Mouse (Mus musculus) cerebellum, adult 9-11 months (tissue): ENCODE measurements around the gene Dph2.

Experiments used
- DNase-seq: peaks from one replicate; pipeline ENCODE4 v3.0.0; 2022

Dph2 gene

DNA sequence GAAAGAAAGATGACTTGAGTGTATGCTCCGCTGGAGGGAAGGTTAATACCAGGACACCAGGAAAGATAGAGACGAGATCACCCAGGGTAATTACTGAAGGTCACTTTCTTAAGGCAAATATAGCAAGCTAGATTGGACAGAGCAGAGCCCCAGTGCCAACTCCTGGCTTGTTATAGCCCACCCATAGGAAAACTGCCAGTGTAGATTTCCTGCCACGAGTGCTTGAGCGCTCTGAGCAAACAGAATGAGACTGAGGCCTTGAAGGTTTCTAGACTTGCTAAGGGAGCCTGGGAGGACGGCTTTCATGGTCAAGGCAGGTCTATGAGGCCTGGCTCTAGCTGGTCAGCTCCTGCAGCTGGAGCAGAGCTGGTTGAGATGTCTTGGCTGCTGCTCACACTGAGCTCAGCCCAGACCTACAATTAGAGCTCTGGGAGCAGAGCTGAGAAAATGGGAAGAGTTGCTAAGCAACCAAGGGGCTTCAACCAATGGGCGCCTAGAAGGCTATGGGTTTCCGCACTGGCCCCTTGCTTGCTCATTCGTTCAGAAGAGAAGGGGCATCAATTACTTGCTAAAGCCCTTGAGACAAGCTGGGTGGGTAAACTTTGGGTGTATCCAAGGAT, 17.1 kb upstream of the Dph2 start:
- DNase-seq: no peak

- peak; percentile 65 for DNase-seq
Observed at GRCm38 (mm10) chr4:117906196-117906595, 14.4 kb upstream of the Dph2 start.

GRCm38 (mm10) chr4:117904761-117905160, 12.9 kb upstream of the Dph2 start:
- DNase-seq: peak; percentile 67

DNA sequence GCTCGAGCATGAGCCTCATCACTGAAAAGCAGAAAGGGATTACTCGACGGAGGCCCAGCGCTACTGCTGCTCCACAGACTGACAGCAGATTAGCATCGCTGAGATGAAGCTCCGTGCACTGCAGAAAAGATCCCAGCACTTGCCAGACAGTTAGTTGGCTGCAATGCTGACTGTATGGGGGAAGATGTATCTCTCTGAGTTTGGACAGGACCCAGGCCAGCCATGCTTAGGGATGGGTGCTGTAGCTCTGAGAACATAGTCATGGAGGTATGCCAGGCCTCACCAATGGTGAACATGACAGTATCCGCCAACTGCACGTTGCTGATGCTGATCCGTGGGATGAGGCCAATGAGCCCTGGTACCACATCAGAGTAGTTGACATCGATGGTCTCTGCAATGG, 12.3 kb upstream of the Dph2 start:
- DNase-seq: peak; percentile 54

GRCm38 (mm10) chr4:117898111-117898510, 6.3 kb upstream of the Dph2 start:
- DNase-seq: no peak

DNA sequence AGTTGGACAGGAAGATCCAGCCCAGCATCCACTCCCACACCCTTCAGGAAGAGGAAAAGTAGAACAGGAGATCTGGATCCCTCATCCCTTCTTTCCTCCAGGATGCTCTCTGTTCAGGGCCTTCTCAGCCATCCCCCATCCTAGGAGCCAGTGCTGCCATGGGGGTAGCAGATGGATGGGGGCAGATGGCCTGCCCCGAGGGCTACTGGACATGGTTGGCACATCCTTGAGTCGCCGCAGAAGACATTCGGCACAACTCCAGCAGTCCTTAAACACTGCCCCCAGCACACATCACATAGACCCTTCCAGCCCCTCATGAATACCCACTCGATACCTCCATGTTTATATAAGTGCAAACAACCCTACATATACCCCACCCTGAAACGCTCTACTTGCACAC, 4.2 kb upstream of the Dph2 start:
- peak; percentile 87 for DNase-seq

DNA sequence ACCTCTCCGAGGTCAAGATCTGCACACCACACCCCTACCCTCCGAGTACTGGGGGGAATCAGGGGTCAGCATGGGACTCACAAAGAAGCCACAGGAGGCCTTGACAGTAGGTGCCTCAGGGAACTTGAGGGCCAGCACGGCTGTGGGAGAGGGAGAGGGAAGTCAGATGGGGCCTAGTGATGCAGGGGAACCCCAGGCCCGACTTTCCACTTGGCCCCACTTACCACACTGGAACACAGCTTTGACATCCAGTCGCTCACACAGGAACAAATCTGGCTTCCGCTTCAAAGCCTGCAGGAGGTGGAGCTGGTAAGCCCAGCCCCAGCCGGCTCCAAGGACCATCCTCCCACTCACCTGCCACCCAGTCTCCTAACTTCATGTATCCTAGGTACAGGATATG, 3.5 kb upstream of the Dph2 start:
- DNase-seq: peak; percentile 56

DNA sequence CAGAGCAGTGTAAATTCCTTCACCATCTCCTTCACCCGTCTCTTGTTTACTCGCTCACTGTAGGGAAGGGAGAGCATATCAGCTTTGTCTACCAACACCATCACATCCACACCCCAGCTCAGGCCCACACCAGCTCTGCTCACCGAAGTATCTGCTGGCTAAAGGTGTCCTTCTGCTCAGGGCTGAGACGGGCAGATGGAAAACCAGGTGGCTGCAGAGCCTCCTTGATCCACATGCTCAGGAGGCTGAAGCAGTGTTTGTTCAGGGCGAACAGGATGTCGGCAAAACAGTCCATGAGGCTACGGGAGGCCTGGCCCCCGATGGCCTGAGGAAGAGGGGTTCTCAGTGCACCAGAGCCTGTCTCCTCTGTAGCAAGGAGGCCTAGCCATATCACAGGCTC, 2.8 kb upstream of the Dph2 start:
- DNase-seq: peak; percentile 72

DNA sequence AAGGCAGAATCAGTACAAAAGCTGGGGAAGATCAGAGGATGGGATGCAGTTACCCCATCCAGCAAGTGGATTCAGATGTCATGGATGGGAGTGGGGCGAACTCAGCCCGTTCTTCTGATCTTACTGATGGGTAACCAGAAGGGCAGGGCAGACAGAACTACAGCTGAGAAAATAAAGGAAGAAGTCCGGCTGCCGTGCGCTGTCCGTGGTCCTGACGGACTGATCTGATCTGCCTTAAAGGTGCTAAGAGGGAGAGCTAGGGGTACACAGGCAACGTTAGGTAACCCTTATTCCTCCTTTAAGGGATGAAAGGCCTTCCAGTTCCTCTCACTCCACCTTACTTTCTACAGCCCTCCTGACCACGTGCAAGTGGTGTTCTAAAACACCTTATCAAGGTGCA, 1.5 kb upstream of the Dph2 start:
- no peak for DNase-seq

DNA sequence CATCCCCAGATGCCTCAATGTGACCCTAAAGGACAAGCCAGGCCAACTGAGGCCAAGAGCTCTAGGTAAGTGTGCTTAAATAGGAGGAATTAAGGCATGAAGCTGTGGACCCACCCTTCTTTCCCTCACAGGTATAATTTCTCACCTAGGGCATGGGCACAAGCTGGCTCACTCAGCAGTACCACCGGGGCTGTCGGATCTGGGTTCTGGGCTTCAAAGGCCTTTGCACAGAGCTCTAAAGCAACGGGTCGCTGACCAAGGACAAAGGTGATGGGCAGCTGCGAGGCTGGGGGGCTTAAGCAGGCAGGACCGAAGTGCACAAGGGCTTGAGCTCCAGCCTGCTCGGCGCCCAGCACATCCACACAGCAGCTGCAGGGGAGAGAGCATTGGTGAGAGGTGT, 1.1 kb downstream of the Dph2 start:
- DNase-seq: peak; percentile 50

DNA sequence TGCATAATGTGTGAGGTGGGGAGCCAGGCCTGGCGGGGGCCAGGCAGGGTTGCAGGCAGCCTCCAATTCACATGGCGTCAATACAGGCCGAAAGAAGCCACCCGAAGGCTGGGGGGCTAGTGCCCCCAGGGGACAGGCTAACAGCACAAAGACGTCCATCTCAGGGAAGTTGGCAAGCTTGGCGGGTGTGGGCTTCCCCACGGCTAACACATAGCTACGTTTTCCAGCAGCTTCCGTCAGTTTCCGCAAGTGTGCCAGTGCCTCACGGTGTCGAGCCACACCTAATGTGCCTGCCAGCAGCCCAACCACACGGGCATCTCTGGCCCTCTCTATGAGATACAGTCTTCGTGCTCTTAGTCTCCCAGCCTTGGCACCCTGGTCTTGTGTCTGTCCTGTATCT, 1.8 kb downstream of the Dph2 start:
- DNase-seq: peak; percentile 72

DNA sequence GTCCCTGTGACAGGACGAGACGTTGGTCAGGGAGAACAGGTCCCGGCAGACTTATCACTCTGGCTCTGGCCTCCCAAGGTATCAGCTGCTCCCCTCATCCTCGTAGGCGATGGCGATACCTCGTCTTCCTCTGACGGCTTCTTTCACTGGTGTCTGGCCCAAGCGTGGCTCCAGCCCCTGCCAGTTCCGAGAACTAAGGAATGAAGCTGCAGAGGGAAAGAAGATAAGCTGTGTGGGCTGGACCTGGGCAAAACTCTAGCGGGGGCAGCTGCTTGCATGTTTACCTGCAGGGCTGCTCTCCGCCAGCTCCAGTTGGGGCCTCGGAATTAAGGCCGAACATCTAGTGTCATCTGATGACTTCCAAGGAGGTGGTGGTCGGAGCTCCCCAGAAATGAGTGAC, 2.4 kb downstream of the Dph2 start:
- DNase-seq: peak; percentile 55

DNA sequence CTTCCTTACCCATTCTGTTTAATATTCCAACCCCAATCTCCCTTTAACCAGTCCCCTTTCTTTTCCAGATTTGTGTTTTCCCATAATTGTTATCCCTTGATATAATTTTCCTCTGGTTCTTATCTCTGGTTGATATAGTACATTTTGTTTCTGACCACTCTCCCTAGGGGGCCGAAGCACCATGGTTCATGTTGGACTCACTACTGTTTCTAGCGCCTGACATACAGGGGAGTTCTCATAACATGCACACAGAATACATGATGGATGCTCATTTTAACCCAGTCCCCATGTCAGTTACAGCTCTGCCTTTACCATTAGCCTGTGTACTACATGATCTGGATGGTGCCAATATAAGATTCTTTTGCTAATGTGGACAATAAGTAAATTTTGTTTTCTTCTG, 3.9 kb downstream of the Dph2 start:
- peak; percentile 53 for DNase-seq

- peak; percentile 96 for DNase-seq
Observed at GRCm38 (mm10) chr4:117887133-117887532, 4.7 kb downstream of the Dph2 start, which contains the start of gene Atp6v0b. TSS of gene Atp6v0b (minus strand) at chr4:117887333.

GRCm38 (mm10) chr4:117886644-117887043, 5.2 kb downstream of the Dph2 start:
- no peak for DNase-seq

- DNase-seq: peak; percentile 64
Observed at GRCm38 (mm10) chr4:117885994-117886393, 5.8 kb downstream of the Dph2 start.

- peak; percentile 52 for DNase-seq
Observed at GRCm38 (mm10) chr4:117885093-117885492, 6.7 kb downstream of the Dph2 start.

GRCm38 (mm10) chr4:117884146-117884545, 7.7 kb downstream of the Dph2 start:
- peak; percentile 58 for DNase-seq

- peak; percentile 77 for DNase-seq
Observed at GRCm38 (mm10) chr4:117882701-117883691, 8.8 kb downstream of the Dph2 start, which contains the start of gene B4galt2. TSS of gene B4galt2 (minus strand) at chr4:117883487.

- no peak for DNase-seq
Observed at GRCm38 (mm10) chr4:117878703-117879102, 13.1 kb downstream of the Dph2 start.

DNA sequence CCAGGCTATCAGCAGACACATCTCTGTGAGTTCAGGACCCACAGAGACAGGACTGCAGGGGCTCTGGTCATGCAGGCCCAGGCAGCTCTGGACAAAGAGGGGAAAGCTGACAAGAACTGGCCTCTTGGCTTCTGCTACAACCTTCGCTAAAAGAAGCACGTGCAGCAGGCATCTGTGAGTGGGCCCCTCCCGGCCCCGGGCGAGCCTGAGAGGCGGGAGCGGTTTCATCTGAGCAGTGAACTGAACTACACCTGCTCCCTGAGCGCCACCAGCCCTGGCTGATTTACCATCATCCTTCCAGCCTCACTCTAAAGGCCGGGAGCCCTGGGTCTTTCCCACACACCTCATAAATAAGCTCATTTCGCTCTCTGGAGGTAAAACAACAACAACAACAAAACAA, 13.5 kb downstream of the Dph2 start:
- DNase-seq: no peak

DNA sequence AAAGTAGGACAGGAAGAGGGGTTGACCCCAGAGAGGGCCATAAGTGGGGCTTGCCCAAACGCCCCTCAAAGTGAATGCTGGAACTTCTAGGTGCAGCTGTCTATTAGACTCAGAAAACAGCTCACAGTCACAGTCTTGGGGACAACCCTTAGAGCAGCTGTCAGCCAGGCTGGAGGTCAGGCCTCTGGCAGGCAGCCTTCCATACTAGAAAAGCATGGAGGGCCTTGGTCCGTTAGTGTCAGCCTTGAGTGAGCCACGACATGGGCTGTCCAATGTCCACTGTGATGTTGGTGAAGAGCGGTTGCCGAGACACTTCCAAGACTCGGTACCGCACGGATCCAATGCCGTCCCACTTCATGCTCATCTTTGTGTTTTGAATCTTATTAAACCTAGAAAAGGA, 18.2 kb downstream of the Dph2 start:
- no peak for DNase-seq

DNA sequence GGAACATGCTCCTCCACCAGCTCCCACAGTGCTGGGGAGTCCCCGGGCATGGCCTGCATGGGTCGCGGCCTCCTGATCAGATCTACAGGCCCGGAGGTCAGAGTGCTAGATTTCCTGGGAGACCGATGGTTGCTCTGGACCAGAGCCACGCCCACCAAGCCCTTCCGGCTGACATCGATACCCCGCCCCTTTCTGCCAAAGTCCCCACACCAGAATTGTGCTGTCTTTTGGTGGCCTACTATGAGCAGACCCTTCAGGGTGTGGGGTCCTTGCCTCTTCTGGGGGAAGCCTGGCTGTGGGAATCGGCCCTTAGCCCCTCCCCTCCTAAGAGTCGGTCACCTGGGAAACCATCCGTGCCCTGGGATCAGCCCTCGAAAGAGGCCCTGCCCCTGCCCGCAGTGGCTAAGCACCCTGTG, 19.4 kb downstream of the Dph2 start, which contains the start of gene Ccdc24:
Gene Ccdc24, minus strand, starts transcription at position 87 of the 416 bp plus-strand sequence.
- DNase-seq: no peak

DNA sequence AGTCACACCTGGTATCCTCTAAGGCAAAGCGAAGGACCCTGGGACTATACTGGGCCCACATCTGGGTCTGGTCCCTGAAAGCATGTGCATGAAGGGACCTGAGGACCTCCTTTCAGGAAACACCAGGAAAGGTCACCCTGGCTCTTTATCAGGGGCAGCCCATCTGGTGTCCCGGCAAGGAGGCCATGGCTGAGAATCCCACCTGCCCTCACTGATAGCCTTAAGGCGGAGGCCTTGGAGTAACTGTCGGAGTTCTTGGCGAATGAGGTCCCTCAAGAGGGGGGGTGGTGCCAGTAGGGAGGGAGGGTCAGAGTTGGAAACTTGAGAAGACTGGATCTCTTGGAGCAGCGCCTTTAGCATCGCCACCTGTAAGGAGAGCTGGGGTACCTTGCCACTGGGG, 20.0 kb downstream of the Dph2 start:
- no peak for DNase-seq
